Mouse (Mus musculus) heart, adult 18-20 months (tissue): ENCODE measurements around the gene Vsig10l. TPM values are rescaled to one million over a fixed set of nuclear protein-coding genes. Genes with fewer than 3 reads are reported as not detected.

Experiments used
- microRNA-seq, 2 experiments: library from miRNA; unstranded; fragments of <30 nt; microRNA quantifications; one replicate each; pipeline ENCODE4 v1.2.0; 2022
- total RNA-seq, 2 experiments: library from RNA; stranded (reverse); gene quantifications; 2 replicates each; pipeline ENCODE4 v1.2.3; 2021

The Vsig10l gene
- total RNA-seq, 2 experiments from 2014 or later: 0.69 to 1.3 TPM

Small RNA genes lying within 50 kb of the gene (microRNA-seq; reads per million reads assigned to microRNA genes)
- 4.3 to 6.8 reads per million in 2 experiments for gene Mir7051

Other genes starting within 250 kb of the Vsig10l start
- 10 to 100 TPM; 12.8 to 16.2 TPM for gene Zfp715, start 149.9 kb upstream of the Vsig10l start, total RNA-seq
- not detected for gene Siglecf, start 111.8 kb upstream of the Vsig10l start, total RNA-seq
- gene Siglecg, start 54.9 kb upstream of the Vsig10l start, total RNA-seq: 1 to 10 TPM in 1 of 2 experiments, under 1 TPM in 1; 0.15 to 1.2 TPM
- gene Lim2, start 35.5 kb upstream of the Vsig10l start, total RNA-seq: not detected
- 1 to 10 TPM; 1.1 to 2.2 TPM for gene Nkg7, start 26.1 kb upstream of the Vsig10l start, total RNA-seq
- gene Cldnd2, start 22.4 kb upstream of the Vsig10l start, total RNA-seq: not detected
- gene Etfb, start 19.1 kb upstream of the Vsig10l start, total RNA-seq: 1,000 to 10,000 TPM; 1,290 to 1,427 TPM
- gene Gm45233, start 19.0 kb upstream of the Vsig10l start, total RNA-seq: under 1 TPM in 1 of 2 experiments, not detected in 1; 0.60 TPM
- gene Iglon5, start 26.9 kb downstream of the Vsig10l start, total RNA-seq: under 1 TPM in 1 of 2 experiments, not detected in 1; 0.36 TPM
- not detected for gene 4931406B18Rik, start 42.8 kb downstream of the Vsig10l start, total RNA-seq
- gene Cd33, start 81.3 kb downstream of the Vsig10l start, total RNA-seq: 1 to 10 TPM; 2.3 to 3.0 TPM
- gene Zfp658, start 99.1 kb downstream of the Vsig10l start, total RNA-seq: under 1 TPM; 0.79 to 0.85 TPM
- gene Zfp719, start 116.5 kb downstream of the Vsig10l start, total RNA-seq: 1 to 10 TPM; 4.4 to 8.2 TPM
- not detected for gene Zfp819, start 144.0 kb downstream of the Vsig10l start, total RNA-seq
- not detected for gene Ceacam18, start 171.6 kb downstream of the Vsig10l start, total RNA-seq
- gene Siglece, start 197.0 kb downstream of the Vsig10l start, total RNA-seq: 1 to 10 TPM; 1.4 to 1.6 TPM
- gene Ctu1, start 208.9 kb downstream of the Vsig10l start, total RNA-seq: 1 to 10 TPM; 2.7 to 3.1 TPM
- gene Klk14, start 227.3 kb downstream of the Vsig10l start, total RNA-seq: under 1 TPM; 0.23 to 0.47 TPM
- not detected for gene Klk13, start 249.4 kb downstream of the Vsig10l start, total RNA-seq